Mouse (Mus musculus) cortical plate, adult 2 months (tissue): ENCODE measurements around the gene Ror1.

Source experiments
- CTCF ChIP-seq: fragments of 200-500 bp; IDR thresholded peaks from 2 replicates; pipeline ENCODE4 v1.5.1; 2011; ENCODE audit warnings: mild to moderate bottlenecking, control low read depth, low read length; ENCODE audit not compliant: insufficient read depth; ENCODE audit errors: extremely low read depth
- POLR2A ChIP-seq: fragments of 200-500 bp; IDR thresholded peaks from 2 replicates; pipeline ENCODE4 v1.6.1; 2011; ENCODE audit warnings: mild to moderate bottlenecking, low read length, control low read depth; ENCODE audit not compliant: insufficient read depth; ENCODE audit errors: extremely low read depth

- no peak for TF ChIP-seq CTCF
- TF ChIP-seq POLR2A, result no peak
Measured at GRCm38 (mm10) chr4:100208081-100208480, 112.5 kb downstream of the Ror1 start.
